Mouse (Mus musculus) c-Kit-positive CD71-positive TER-119-positive erythroid progenitor cells, embryonic 14.5 days (primary cell): ENCODE data around the gene Ccdc6.

Source experiments
- DNase-seq: peaks from one replicate; pipeline ENCODE4 v3.0.0-alpha.2; 2013; ENCODE audit warnings: low spot score

The Ccdc6 gene

DNA sequence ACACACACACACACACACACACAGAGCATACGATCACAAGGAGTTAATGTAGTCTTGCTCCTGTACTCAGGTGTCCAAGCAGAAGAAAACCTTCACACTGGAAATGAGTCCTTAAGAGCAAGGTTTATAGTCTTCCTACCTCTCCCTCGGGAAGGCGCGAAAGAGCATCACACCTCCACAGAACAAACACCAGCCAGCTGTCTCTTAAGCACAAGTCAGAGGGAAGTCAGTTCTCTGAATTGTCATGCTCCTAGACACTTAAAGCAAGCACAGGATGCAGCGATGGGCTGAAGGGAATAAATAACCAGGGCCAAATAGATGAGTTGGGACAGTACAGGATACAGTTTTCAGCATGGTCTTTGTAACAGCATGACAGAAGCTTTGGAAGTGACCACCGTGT lies 35.8 kb downstream of the Ccdc6 start:
- DNase-seq = no peak

DNA sequence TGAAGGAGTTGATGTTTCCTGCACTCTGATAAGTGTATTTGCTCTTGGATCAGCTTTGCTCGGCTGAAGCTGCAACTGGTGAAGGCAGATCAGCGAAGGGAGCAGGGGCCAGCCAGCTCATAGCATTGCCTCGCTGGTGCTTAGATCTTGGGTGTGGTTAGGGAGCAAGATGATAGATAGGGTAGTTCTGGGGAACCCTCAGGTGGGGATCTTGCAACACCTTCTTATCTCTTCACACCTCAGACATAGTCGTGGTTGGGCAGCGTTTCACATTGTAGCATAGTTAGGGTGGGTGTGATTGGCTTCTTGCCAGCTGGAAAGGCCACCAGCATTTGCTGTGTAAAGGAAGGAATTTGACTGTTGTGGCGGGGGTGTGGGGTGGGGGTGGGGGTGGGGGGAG lies 36.3 kb downstream of the Ccdc6 start:
- DNase-seq = peak; percentile 60

DNA sequence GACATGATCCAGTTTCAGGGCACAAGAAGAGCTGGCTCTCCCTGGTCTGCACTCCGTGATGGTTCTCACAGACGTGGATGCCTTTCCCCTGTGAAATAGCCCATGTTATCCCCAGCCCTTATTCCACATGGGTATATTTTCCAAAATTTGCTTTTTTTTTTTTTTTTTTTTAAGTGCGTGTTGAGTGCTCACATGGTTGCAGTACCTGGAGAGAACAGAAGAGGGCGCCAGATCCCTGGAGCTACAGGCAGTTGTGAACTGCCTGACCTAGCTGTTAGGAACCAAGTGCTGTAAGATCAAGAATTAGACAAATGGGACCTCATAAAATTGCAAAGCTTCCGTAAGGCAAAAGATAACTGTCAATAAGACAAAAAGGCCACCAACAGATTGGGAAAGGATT lies 38.8 kb downstream of the Ccdc6 start:
- peak; percentile 66 for DNase-seq

DNA sequence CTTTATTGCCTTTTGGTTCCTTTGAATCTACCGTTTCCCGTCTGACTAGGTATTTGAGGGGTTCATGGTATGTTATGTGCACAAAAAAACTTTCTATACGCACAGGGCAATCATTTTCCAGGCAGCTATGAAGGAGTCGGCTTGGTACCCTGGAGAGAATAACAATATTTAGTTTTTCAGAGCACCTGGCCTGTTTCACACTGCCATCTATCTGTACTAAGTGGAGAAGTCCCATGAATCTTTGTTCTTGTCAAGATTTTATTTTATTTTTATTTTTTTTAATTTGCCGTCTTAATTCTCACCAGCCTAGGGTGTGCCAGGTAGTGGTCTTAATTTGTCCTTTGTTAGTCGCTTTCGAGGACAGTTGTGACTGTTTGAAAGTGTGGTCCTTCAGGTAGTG lies 40.7 kb downstream of the Ccdc6 start:
- no peak for DNase-seq

DNA sequence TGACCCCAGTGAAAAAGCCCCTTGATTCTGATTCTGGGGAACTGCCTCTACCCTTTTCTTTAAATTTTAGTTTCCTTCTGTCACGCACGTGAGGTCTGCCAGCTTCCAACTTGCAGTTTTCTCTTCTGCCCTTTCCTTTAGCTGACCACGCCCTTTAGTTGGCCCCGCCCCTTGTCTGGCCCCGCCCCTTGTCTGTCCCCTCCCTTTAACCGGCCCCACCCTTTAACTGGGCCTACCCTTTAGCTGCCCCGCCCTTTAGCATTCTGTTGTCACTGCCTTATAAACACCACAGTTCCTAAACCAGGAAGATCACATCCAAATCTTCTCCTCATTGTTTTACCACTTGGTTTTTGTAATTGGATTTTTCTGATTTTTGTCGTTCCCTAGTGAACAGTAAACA lies 41.2 kb downstream of the Ccdc6 start:
- peak; percentile 79 for DNase-seq

DNA sequence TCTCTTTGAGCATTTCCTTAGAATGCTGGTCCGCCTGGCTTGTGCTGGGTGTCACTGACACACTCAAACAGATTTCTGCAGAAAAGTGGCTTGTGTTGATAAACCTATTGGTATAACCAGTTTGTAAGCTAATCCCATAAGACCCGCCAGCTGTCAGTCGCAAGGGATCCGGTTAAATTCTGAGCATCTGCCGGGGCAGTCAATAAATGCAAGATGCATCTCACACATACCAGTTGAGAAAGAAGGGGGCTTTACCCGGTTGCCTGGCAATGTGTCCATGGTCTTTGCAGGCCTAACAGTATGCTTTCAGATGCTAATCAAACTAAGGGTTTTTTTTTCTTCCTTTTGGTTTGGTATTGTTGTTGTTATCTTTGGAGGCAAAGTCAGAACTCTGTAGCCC lies 42.4 kb downstream of the Ccdc6 start:
- DNase-seq = no peak

DNA sequence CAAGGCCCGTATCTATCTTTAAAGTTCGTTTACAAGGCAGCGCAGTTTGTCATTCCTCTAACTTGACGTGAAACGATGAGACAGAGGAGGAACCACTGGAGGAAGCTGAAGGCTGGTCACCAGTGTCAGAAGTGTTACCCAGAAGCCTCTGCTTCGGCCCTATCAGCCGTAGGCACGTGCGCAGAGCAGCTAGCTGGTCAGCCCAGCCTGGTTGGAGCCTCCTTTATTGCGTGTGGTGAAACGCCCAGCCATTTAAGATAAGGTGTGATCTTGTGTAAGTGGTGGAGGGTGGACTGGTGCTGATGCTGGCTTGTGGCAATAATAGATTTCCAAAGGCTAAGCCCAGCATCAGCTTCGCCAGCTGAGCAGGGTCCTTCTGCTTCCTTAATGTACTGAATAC lies 43.5 kb downstream of the Ccdc6 start:
- peak; percentile 42 for DNase-seq

DNA sequence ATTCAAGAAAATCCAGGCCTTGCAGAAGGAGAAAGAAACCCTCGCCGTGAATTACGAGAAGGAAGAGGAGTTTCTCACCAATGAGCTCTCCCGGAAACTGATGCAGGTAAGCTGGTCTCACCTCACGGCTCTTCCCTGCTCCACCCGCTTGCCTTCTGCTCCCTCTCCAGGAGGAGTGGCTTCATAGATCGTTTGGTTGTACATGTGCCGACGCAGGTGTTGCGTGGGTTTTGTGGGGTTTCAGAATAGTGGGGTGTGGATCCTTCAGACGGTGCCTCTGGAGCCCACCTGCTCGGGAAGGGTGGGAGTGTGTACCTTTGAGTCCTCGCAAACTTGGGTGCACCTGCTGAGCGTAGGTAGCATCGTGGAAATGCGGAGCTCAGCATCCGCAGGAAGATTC lies 45.7 kb downstream of the Ccdc6 start:
- no peak for DNase-seq

DNA sequence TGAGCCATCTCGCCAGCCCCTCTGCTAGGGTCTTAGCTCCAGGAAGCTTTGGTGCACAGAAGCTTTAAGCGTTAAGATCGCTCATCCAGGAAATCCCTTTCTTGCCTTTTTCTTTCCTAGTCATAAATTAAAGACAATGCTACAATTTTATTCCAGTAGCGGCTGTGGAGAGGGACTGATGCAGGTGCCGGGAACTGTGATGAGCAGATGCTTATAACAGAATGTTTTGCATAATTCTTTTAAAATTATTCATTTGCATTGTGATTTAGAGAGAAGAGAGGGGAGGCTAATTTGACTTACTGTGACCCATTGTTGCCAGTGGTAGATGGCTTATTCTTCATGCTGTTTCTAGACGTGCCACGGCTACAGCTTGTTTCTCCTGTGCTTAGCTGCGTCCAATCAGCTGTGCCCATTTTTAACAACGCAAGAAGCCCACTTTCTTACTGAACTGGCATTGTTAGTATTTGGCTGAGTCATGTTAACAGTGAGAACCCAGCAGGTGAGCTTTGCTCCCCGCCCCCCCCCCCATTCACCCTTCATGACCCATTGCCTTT lies 47.2 kb downstream of the Ccdc6 start:
- DNase-seq = no peak

DNA sequence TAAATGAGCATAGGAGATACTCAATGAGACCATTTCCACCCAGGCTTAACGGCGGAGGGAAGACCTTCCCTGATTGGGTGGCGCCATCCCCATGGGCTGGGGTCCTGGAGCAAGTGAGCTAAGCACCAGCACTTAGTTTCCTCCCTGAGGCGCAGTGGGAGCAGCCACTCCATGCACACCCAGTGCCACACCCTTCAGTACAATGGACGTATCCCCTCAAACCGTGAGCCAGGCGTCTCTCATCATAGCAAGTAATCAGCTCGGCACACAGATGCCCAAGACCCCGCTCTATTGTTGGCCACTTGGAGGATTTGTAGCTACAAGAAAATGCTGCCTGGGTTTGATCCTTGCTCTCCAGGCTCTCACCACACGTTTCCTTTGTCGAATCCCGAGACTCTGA lies 49.0 kb downstream of the Ccdc6 start:
- no peak for DNase-seq

DNA sequence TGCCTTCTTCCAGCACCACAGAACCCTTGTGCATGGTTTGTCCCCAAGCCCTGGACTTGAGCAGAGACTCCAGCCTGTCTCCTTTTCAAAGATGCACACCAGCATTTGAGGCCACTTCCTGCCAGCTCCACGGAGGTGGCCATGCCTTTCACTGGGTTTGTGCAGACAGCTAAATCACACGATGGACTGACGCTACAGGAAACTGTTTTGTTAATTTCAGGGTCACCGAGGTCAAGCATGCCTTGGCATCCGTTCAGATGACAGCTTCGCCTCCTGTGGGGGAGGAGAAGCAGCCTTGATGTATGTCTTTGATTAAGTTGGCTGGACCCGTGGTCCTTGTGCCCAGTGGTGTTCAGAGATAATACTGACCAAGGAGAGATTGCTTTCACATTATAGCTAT lies 52.2 kb downstream of the Ccdc6 start:
- no peak for DNase-seq

DNA sequence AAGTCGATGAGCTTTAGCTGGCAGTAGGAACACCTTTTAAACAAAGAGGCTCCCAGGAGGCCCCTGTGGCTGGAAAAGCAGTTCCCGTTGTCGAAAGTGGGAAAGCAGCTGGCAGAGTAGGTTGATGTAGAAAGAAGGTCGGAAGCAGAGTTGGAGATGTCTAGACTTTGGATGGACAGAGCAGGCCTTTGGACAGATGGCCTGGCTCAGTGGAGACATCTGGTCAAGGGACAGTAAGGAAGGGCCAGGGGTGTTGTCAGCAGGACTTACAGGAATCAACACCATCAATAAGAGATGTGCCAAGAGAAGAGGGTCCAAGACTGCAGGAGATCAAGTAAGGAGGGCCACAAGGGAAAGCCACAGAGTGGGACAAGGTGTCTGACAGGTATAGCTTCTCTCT lies 53.4 kb downstream of the Ccdc6 start:
- no peak for DNase-seq

DNA sequence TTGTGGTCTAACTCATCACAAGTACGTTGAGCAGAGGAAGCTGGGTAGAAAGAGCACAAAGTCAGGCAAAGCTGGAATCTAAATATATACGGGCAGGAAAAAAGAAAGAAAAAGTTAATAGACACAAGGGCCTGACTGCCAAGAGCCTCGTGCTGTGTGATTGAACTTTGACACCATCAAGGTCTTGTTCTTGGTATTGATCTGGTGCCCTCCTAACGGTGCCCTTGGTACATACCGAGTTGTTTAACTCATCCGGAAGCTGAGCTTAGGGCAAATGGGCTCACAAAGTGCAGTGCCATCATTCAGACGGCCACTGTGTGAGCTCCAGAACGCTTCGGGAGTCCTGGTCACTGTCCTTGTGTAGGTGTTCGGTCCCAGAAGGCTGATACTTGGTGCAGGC lies 54.2 kb downstream of the Ccdc6 start:
- DNase-seq = no peak

DNA sequence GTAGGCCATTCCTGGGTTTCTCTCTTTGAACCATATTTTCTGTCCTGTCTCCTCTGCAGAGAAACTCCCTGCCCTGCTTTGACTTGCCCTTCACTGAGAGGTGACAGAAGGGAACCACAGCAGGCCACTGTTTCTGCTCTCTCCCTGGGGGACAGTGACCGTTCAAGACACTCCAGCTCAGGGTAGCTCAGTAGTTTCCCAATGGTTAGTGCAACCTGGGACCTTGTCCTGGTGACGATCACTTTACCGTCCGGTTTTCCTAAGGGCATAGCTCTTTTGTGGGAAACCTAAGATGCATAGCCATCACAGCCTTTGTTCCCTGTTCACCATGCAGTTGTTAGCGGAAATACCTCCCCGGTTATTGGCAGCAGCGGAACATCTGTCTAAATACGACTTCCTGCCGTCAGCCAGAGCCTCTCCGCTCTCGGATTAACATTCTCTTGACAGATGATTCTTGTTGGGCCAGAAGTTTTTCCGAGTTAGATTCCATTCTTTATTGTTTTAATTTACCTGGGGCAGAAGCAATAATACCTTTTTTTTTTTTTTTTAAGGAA lies 55.3 kb downstream of the Ccdc6 start:
- DNase-seq = no peak

DNA sequence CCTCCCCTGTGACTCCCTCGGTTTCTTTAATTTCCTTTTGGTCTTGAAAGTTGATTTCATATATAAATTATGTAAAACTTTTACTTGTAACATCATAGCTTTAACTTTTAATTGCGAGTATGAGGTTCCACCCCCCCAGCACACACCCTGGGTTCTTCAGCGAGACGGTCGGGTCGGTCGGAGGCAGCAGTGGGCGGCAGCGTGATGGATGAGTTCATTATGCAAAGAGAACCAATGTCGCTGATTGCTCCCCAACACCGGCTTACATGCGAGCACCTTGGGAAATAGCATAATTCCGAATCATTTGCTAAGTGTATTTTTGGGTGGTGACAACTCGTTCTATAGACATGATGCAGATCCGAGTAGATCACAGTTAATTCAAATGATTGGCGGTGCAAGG lies 56.9 kb downstream of the Ccdc6 start:
- DNase-seq = no peak

DNA sequence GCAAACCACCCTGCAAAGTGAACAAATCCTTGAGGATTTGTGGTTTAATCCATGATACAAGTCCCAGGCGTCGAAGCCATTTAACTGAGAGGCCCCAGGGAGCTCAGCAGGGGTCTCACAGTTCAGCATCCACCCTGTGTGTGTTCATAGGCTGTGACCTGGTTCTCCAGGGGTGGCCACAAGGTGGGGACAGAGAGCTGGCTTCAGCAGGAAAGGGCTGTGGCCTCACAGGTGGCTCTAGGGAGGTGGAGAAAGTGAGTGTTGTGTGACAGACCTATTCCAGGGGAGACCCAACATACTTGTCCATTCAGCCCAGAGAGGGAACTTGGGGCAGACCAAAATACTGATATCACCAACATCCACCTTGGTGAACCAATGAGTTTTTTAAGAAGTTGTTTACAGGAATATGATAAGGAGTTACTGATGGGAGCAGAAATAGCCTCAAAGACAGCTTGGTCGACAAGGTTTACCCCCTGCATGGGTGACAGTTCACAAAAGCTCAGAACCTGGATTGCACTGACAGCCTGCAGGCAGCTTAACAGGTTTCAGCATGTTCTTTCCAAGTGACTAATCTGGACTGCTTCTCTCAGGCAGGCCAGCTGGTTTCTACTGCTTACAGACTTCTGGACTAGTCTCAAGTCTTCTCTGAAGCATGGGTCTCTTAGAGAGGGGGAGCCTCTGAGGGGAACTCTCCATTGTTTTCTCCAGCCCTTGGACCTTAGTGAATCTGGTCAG lies 59.7 kb downstream of the Ccdc6 start:
- DNase-seq = no peak

DNA sequence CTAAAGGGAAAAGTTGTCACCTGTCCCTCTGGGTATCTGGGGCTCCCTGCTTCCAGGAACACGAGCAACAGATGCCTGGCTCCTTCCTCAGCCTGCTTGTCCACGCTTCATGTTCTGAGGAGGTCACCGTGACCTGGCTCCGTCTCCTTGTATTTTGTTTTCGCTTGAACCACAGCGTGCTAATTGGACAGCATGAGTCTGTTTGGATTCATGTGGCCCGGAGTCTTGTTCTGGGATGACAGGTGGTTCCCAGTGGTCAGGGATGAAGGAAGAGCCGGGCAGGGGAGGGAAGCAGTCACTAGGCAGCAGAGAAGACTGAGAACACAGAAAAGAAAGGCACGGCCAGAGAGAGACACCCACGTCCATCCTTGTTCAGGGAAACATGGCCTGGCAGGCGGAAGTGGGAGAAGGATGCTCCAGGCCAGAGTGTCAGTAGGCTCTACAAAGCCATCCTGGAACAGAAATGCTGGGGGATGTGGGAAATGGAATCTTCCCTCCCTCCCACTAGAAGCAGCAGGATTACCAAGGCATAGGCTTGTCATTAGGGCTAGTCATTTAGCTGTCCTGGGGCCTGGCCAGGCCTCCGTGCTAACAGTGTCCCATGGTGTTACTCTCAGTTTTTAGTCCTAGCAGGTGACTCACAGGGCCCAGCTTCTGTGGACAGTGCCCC lies 62.9 kb downstream of the Ccdc6 start:
- DNase-seq = no peak

DNA sequence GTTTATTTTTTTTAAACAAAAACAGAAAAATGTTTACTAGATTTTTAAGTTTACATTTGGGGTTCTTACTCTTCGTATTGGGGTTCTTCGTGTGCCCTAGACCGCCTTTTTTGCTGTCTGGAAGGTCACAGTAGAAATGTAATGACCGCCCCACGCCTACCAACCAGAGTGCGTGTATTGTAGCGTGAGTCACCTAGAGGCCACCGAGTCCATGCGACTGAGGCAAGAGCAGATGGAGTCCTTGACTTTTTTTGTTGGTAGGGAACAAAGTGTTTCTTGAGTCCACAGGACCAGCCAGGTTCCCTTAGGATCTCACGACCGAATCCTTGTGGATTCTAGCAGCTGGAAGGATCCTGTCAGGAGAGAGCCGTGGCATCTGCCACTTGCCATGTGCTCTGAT lies 63.9 kb downstream of the Ccdc6 start:
- DNase-seq = no peak

DNA sequence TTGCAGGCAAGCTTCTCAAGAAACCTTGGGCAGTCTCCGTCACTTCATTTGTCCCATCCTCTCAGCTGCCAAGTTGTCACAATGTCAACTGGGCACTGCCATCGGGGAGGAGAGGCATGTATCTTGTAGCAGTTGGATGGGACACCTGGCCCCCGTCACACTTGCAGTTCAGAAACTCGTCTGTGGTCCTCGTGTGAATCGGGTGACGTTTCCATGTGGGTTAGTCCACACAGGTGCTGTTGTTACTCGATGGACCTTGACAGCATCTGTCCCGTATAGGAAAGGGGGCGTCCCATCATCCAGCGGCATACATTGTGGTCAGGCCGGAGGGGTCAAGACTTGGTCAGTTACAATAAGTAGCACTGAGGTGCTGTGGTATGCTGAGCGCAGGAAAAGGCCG lies 64.6 kb downstream of the Ccdc6 start:
- DNase-seq = no peak

DNA sequence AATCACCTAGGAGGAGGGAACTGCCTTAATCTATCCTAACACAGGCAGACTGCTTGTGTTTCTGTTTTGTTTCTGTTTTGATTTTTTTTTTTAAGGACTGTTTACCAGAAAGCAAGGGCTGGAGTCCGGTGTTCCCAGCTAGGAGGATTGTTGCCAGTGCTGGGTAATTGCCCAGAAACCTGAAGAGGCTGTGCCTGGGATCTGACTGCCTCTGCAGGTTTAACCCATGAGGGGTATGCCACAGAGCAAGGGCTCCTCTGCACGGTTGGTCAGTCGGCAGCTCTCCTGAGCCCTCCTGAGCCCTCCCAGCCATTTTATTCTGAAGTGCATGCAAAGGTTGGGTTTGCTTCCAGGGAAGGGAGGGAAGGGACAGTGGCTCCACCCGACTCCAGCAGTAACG lies 66.8 kb downstream of the Ccdc6 start:
- DNase-seq = no peak

DNA sequence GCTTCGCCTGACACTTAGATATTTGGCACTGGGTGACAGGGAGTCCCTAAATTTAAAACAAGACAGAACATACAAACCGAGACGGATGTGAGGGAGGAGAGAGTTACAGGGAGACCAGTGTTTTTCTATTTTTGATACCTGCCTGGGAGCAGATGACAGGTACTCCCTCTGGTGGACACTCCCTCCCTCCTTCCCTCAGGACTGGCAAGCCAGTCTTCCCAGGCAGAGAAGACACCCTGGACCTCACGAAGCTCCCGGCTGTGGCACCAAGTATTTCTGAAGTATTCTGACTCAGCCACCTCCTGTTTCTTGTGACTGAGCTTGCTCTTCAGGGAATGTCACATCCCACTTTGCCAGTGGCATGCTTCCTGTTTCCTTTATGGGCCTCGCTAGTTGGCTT lies 69.0 kb downstream of the Ccdc6 start:
- no peak for DNase-seq

DNA sequence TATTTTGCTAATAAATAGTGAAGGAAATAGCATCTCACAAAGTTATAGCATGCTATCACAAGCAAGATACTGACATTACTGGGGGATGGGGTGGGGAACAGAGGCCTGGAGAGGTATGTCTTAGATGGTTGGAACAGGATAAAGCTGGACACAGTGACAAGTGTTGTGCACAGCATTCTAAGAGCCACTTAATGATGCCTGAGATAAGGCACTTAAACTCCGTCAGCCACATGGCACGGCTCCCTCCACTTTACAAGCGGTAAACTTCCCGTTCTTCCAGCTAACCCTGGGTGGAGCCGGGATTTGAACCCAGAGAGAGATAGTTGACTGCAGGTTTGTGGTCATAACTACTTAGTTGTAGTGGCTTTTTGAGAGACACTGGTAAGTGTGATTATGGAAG lies 69.5 kb downstream of the Ccdc6 start:
- no peak for DNase-seq

DNA sequence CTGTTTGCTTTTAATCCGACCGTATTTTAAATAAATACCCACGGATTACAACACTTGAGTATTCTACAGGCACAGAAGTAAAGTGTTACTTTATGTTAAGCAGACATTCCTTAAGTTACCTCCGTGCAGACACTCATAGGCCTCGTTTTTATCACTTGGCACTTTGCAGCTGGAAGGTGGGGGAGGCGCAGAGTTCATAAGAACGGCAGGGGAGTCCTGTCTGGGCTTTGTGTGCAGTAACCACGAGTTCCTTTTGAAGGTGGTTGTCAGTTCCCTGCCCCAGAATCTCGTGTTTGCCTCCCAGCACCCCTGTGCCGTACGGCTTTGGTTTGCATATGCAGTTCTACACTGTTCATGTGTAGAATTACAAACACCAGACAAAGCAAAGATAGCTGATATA lies 70.7 kb downstream of the Ccdc6 start:
- DNase-seq = no peak

DNA sequence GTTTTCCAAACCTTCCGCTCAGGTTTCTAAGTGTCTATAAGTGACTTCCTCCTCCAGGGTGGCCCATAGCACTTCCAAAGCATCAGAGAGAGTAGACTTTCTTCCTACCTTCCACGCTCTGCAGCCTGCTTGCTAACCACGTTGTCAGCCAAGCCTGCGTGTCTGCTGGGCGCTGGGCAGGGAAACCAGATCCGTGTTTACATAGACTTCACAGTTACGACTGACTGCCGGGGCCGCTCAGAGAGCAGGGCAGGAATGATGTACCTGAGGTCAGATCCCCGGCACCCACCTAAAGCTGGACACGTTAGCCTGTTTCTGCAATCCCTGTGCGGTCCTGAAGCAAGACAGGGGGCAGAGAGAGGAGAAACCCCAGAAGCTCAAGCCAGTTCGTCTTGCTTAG lies 71.5 kb downstream of the Ccdc6 start:
- no peak for DNase-seq
